Mouse (Mus musculus) CH12.LX (cell line): Measurements from ENCODE around the gene Nr1h4. TPM values are rescaled to one million over a fixed set of nuclear protein-coding genes. Genes with fewer than 3 reads are reported as not detected.

ENCODE experiments used
- DNase-seq: peaks from one replicate; pipeline ENCODE4 v3.0.0-alpha.2; 2013; ENCODE audit errors: extremely low read depth
- H3K27ac ChIP-seq: 2 replicates; pipeline ENCODE4 v1.5.1; 2012; ENCODE audit warnings: low read depth, mild to moderate bottlenecking, control low read depth, moderate library complexity; ENCODE audit not compliant: insufficient read depth
- H3K27me3 ChIP-seq: replicated peaks from 2 replicates; pipeline ENCODE3; 2012; ENCODE audit warnings: inconsistent platforms
- H3K36me3 ChIP-seq, 2 experiments: replicated peaks in 1 of 2; 2 replicates each; pipeline versions ENCODE3 to v1.6.1; 2012; ENCODE audit warnings: inconsistent platforms in 1 of 2, low read length in 1 of 2, mild to moderate bottlenecking in 1 of 2, mixed read lengths in 1 of 2, moderate library complexity in 1 of 2; ENCODE audit not compliant: control insufficient read depth in 1 of 2, insufficient read depth in 1 of 2
- H3K4me1 ChIP-seq, 2 experiments: 2 replicates each; pipeline ENCODE4 v1.6.1; 2012; ENCODE audit warnings: inconsistent platforms in 1 of 2, moderate library complexity in 1 of 2; ENCODE audit not compliant: insufficient read depth in 2 of 2, control insufficient read depth in 1 of 2
- H3K4me2 ChIP-seq: 2 replicates; pipeline ENCODE4 v1.6.1; 2012; ENCODE audit warnings: low read depth, mild to moderate bottlenecking, control low read depth; ENCODE audit not compliant: poor library complexity, insufficient read depth, severe bottlenecking
- H3K4me3 ChIP-seq, 3 experiments: fragments of 150-350 bp in 1 of 3; sonication (generic) in 1 of 3; replicated peaks in 1 of 3; 2 replicates each; pipeline versions ENCODE3 to v1.5.1; 2011 to 2012; ENCODE audit warnings: low read depth in 2 of 3, low read length in 2 of 3, mild to moderate bottlenecking in 2 of 3, moderate library complexity in 2 of 3, control low read depth in 1 of 3, improper control_type of control experiment in 1 of 3, inconsistent platforms in 1 of 3, mixed read lengths in 1 of 3; ENCODE audit not compliant: poor library complexity in 1 of 3
- H3K79me2 ChIP-seq: replicated peaks from 2 replicates; pipeline ENCODE4 v1.6.1; 2012; ENCODE audit warnings: mild to moderate bottlenecking, moderate library complexity; ENCODE audit not compliant: control insufficient read depth, poor library complexity, insufficient read depth, severe bottlenecking; ENCODE audit errors: extremely low read depth
- H3K9ac ChIP-seq: 2 replicates; pipeline ENCODE4 v1.6.1; 2012; ENCODE audit warnings: low read depth, mild to moderate bottlenecking, control low read depth, moderate library complexity; ENCODE audit not compliant: insufficient read depth
- H3K9me3 ChIP-seq: replicated peaks from 2 replicates; pipeline ENCODE3; 2012; ENCODE audit warnings: low read length, inconsistent platforms, mixed read lengths
- CHD1 ChIP-seq: IDR thresholded peaks from 2 replicates; pipeline ENCODE4 v1.6.1; 2012; ENCODE audit warnings: low read depth, low read length, improper control_type of control experiment, inconsistent platforms
- EP300 ChIP-seq: IDR thresholded peaks from 2 replicates; pipeline ENCODE4 v1.6.1; 2011; ENCODE audit warnings: low read length, improper control_type of control experiment
- GABPA ChIP-seq: IDR thresholded peaks from 2 replicates; pipeline ENCODE4 v1.6.1; 2012; ENCODE audit warnings: low read depth, low read length, improper control_type of control experiment, inconsistent platforms; ENCODE audit not compliant: insufficient replicate concordance
- IRF4 ChIP-seq: IDR thresholded peaks from 2 replicates; pipeline ENCODE4 v1.6.1; 2014; ENCODE audit warnings: low read depth, mild to moderate bottlenecking, inconsistent platforms, low read length, improper control_type of control experiment
- JUND ChIP-seq: conservative IDR thresholded peaks from 2 replicates; pipeline ENCODE4 v1.6.1; 2011; ENCODE audit warnings: low read depth, low read length, improper control_type of control experiment
- MAZ ChIP-seq: IDR thresholded peaks from 2 replicates; pipeline ENCODE4 v1.6.1; 2012; ENCODE audit warnings: low read depth, mild to moderate bottlenecking, inconsistent platforms, low read length, improper control_type of control experiment, moderate library complexity
- MXI1 ChIP-seq: IDR thresholded peaks from 2 replicates; pipeline ENCODE4 v1.6.1; 2011; ENCODE audit warnings: mild to moderate bottlenecking, low read depth, low read length, improper control_type of control experiment
- RAD21 ChIP-seq: IDR thresholded peaks from 2 replicates; pipeline ENCODE4 v1.6.1; 2011; ENCODE audit warnings: low read depth, mild to moderate bottlenecking, low read length, improper control_type of control experiment, moderate library complexity
- SIN3A ChIP-seq: IDR thresholded peaks from 2 replicates; pipeline ENCODE4 v1.6.1; 2012; ENCODE audit warnings: low read length, improper control_type of control experiment, inconsistent platforms
- SMC3 ChIP-seq: IDR thresholded peaks from 2 replicates; pipeline ENCODE4 v1.6.1; 2011; ENCODE audit warnings: low read depth, low read length, improper control_type of control experiment
- TCF12 ChIP-seq: IDR thresholded peaks from 2 replicates; pipeline ENCODE4 v1.6.1; 2014; ENCODE audit warnings: low read depth, mild to moderate bottlenecking, inconsistent platforms, low read length, improper control_type of control experiment
- USF1 ChIP-seq: IDR thresholded peaks from 2 replicates; pipeline ENCODE4 v1.6.1; 2014; ENCODE audit warnings: low read depth, mild to moderate bottlenecking, inconsistent platforms, low read length, improper control_type of control experiment
- USF2 ChIP-seq: conservative IDR thresholded peaks from 2 replicates; pipeline ENCODE4 v1.6.1; 2011; ENCODE audit warnings: low read depth, low read length, improper control_type of control experiment
- dilution Hi-C: fragments of 300-500 bp; cut with MboI; formaldehyde crosslinking; loops from 2 replicates; pipeline ENCODE4 v1.14.3; 2020; ENCODE audit warnings: low sequenced_read_pairs; ENCODE audit not compliant: extremely low pct_unique_long_range_greater_than_20kb, extremely low pct_ligation_motif_present
- in situ Hi-C: fragments of 300-500 bp; cut with MboI; formaldehyde crosslinking; loops from 3 replicates; pipeline ENCODE4 v1.14.3; 2019; ENCODE audit warnings: low sequenced_read_pairs, low pct_ligation_motif_present, low pct_unique_long_range_greater_than_20kb, mixed read lengths
- polyA plus RNA-seq: library from polyadenylated mRNA; unstranded; fragments of >175 nt; gene quantifications from 2 replicates; pipeline ENCODE4 v1.2.1, GENCODE M21; 2012; ENCODE audit warnings: low read depth; ENCODE audit not compliant: insufficient read length
- total RNA-seq, 2 experiments: library from RNA; depleted of rRNA; stranded (reverse); fragments of 300-350 nt in 1 of 2; fragments of >200 nt in 1 of 2; gene quantifications; 2 replicates each; pipeline ENCODE4 v1.2.3; 2012 to 2014

Nr1h4 gene
- total and polyA plus RNA-seq, 3 experiments: not detected

DNA sequence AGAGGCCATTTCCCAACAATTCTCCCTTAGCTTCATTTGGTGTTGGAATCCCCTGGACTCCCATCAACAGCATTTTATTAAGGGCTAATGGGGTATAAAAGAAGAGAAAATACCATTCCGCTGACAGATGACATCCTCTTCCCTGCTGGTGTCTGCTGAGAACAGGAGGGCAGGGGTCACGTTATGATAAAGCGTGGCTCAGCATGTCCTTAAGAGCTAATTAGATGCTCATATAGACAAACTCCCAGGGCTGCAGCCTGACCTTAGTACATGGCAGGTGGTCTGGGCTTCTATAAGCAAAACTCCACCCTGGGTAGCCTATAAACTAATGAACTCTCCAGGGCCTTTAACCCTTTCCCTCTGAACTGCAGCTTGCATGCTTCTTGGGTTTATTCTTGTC, 42.1 kb downstream of the Nr1h4 start:
- Histone ChIP-seq H3K4me3 (no peak overlapping the region), H3K79me2 (no peaks in the 10 kb centered on the region), H3K27me3 (no peaks in the 10 kb centered on the region), H3K4me2 (no peak overlapping the region), H3K4me1 (no peaks in the 10 kb centered on the region), H3K27ac (no peak overlapping the region), H3K9ac (no peak overlapping the region), H3K9me3 (no peaks in the 10 kb centered on the region), H3K36me3 (no peaks in the 10 kb centered on the region)
- in situ Hi-C loops: no loop called here
- no peak for TF ChIP-seq USF1
- no peak for TF ChIP-seq IRF4
- no peak for TF ChIP-seq SMC3
- TF ChIP-seq TCF12: no peak
- no peak for TF ChIP-seq JUND
- DNase-seq: no peak
- dilution Hi-C loops: no loop called here

DNA sequence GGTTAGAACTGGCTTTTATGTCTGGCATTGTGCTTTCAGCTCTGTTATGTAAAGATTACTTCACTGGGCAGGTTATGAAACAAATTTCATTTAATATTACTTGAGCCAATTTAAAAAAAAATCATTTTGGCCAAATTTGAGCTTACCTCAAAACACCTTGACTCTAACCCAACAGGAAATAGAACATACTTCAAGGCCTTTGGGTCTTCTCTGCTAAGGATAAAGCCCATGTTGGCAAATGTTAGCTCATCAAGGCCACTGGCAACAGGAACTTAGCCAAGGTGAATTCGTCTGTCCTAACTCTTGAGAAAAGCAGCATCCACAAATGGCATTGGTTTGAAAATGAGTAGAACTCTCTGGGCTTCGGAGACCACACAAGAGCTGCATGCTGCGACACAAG, 43.1 kb downstream of the Nr1h4 start:
- Histone ChIP-seq H3K9ac (no peak overlapping the region), H3K36me3 (no peaks in the 10 kb centered on the region), H3K4me3 (no peak overlapping the region), H3K4me2 (no peak overlapping the region), H3K4me1 (no peaks in the 10 kb centered on the region; a peak in 1 of 4 replicates), H3K27ac (no peak overlapping the region), H3K9me3 (no peaks in the 10 kb centered on the region), H3K27me3 (no peaks in the 10 kb centered on the region), H3K79me2 (no peaks in the 10 kb centered on the region)
- TF ChIP-seq GABPA (no peak), MXI1 (no peak), MAZ (no peak), SIN3A (no peak), USF1 (no peak)
- in situ Hi-C loops (no loop called here), dilution Hi-C loops (no loop called here)
- DNase-seq: no peak

DNA sequence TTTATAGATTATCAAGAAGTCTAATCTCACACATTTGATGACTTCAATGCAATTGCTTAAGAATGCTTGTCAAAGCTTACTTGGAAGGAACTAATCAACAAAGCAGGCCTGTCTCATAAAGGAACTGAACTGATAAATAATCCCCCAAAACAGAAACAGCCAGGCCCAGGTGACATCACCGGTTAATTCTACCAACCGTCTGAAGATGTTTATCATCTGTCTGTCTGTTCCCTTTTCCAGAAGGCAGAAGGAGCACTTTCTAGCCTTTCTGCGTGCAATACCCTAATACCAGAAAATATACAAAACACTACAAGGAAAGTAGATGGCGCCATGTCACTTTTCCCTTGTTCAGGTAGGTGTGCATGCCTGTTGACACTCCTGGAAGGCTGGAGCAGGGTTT, 43.9 kb downstream of the Nr1h4 start:
- TF ChIP-seq SMC3 (0 out of 2 replicates have a peak, but pooled peaks have one; percentile 6), EP300 (no peak), USF2 (no peak), CHD1 (no peak), RAD21 (peak; percentile 2)
- H3K27ac ChIP-seq: no peak overlapping the region
- in situ Hi-C loops: no loop called here
- no peaks in the 10 kb centered on the region for H3K27me3 ChIP-seq
- no peaks in the 10 kb centered on the region for H3K79me2 ChIP-seq
- no peak overlapping the region for H3K9ac ChIP-seq
- dilution Hi-C loops: no loop called here
- no peaks in the 10 kb centered on the region for H3K36me3 ChIP-seq
- DNase-seq: no peak
- no peak overlapping the region for H3K4me3 ChIP-seq
- peaks cover 0 to 4% of the 10 kb centered on the region in 2 experiments; a peak in 1 of 4 replicates for H3K4me1 ChIP-seq
- H3K4me2 ChIP-seq: no peak overlapping the region
- no peaks in the 10 kb centered on the region for H3K9me3 ChIP-seq
